Mouse (Mus musculus) left cerebral cortex, adult 9 months (tissue): ENCODE measurements around the gene Frat1.
"Not testable (repeated sequence)": the region's sequence is repeated elsewhere in the genome, so short reads cannot be mapped to it uniquely, and the experiment has no call there.

Experiments used
- DNase-seq, 2 experiments: peaks; one replicate each; pipeline ENCODE4 v3.0.0; 2022; ENCODE audit warnings: low spot score in 2 of 2

Frat1 gene

GRCm38 (mm10) chr19:41842706-41843105, 12.9 kb downstream of the Frat1 start:
- no peak for DNase-seq

- DNase-seq: no peak
Measured at GRCm38 (mm10) chr19:41844345-41844744, 14.6 kb downstream of the Frat1 start.

DNA sequence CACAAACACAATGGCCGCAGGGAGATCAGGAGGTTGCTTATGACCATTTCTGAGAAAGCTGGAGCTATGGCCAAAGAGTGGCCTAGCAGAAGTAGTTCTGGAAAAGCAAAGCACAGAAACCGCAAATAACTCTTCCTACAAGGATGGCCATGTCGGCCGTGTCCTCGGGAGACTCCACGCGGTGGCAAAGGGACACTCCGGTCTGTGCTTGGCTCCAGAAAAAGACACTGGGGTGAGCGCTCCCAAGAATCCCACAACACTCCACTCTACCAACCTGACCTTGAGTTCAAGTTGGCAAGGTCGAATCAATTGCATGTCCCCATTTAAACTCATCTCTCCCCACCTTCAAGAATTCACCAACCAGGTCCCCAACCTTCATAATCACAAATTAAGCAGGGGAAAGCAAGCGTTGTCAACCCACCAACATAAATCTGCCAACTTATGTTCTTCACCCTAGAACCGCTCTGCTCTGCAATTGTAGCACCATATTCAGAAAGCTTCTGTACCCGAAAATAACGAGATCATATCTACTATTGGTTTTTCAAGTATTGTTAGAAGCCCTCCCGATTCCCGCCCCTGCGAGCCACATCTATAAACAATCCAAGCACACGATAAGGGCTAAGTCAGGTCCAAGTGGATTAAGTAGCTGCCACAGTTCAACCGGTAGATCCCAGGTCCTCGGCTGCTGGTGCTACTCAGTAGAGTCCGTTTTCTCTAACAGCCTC, 16.8 kb downstream of the Frat1 start:
- DNase-seq: no peak

- DNase-seq: peak in 1 of 2 experiments; percentile 31
Measured at GRCm38 (mm10) chr19:41847091-41847581, 17.4 kb downstream of the Frat1 start.

- DNase-seq: not testable (repeated sequence)
Measured at GRCm38 (mm10) chr19:41847614-41847991, 17.8 kb downstream of the Frat1 start.

- peak; percentile 55 to 84 for DNase-seq
Measured at GRCm38 (mm10) chr19:41847992-41848851, 18.5 kb downstream of the Frat1 start, which contains the start of gene Frat2. TSS of gene Frat2 (minus strand) at chr19:41848132.

- DNase-seq: no peak
Measured at GRCm38 (mm10) chr19:41850021-41850718, 20.4 kb downstream of the Frat1 start.

DNA sequence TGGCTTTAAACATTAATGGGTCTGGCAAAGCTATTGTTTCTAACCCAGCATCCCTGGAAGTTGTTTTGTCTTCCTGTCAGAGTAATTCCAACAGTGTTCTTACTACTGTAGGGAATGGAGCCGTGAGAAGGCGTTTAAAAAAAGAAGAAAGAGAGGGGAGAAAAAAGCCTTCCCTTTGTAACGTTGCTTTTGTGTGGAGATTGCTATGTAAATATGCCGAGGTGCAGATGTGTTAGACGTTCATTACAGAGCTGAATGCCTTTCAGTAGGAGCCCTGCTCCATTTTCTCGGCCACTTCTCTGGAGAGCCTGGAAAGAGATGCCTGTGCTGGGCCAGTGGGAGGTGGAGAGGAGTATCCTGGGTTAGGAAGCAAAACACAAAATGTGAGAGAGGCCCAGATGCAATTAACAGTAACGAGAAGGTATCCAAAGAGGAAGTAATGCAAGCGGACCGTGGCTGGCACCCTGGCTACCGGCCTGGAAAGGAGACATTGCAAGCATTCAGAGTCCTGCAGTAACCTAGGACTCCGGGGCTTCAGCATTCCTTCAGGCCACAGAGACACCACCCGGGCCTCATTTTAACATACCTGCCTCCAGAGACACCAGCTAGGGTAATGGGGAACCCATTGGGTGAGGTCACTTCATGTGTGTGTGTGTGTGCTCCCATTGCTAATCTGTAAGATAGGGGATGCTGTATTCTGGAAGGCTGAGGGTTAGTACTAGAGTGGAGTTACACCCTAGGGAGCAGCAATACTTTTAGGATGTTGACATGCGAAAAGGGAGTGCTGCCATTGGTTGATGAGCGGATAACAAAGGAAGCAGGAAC, 21.2 kb downstream of the Frat1 start:
- no peak for DNase-seq

- DNase-seq: no peak
Measured at GRCm38 (mm10) chr19:41852423-41852822, 22.7 kb downstream of the Frat1 start.

- DNase-seq: no peak
Measured at GRCm38 (mm10) chr19:41857086-41857762, 27.5 kb downstream of the Frat1 start.

DNA sequence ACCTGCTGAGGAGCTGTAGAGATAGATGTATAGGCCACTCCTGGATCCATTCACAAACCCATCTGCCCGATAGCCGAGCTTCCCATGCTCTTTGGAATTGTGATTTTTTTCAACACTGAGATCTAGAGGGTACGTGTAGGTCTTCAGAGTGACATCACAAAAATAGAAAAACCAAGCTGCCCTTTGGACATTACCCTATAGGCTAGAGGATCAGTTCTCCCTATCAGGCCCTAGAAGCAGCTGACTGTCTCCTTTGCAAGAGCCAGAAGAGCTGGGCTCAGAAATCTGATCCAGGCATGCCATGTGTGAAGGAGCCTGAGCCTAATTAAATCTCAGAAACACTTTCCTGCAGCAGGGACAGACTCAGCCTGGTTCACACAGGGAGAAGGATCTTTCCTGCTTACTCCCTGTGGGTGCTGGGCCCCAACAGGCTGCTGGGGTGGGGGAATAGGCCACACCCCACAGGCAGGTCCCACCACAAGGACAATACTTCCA, 28.1 kb downstream of the Frat1 start:
- DNase-seq: no peak

GRCm38 (mm10) chr19:41866707-41867106, 36.9 kb downstream of the Frat1 start:
- DNase-seq: no peak

- peak in 1 of 2 experiments; percentile 58 for DNase-seq
Measured at GRCm38 (mm10) chr19:41869296-41869695, 39.5 kb downstream of the Frat1 start.

DNA sequence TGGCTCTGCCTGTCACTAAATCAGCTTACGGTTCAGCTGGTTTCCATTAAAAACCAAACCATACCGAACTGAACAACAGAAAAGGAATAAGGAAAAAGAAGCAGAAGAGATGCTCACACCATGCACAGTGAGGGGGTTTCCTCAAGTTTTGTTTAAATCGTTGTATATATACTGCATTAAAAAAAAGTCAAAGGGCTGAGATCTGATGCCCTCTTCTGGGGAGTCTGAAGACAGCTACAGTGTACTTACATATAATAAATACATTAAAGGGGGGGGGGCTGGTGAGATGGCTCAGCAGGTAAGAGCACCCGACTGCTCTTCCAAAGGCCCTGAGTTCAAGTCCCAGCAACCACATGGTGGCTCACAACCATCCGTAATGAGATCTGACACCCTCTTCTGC, 40.2 kb downstream of the Frat1 start:
- not testable (repeated sequence) for DNase-seq

DNA sequence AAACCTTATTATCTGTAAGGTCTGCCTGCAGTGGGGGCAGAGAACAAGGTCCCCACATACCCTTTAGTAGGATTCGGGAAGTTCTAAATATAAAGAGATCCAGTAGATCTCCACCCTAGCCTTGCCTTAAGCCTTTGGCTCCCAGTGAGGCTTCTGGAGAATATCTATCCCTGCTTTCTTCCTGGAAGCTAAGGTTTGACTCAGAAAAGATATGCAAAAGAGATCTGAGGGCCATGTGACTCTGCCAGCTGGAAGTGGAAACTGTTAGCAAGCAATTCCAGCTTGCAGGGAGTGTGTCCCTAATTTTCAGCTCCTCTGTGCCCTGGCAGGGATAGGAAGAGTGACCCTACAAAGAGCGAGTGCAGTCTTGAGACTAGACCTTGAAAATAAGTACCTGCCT, 42.5 kb downstream of the Frat1 start:
- DNase-seq: peak in 1 of 2 experiments; percentile 38

DNA sequence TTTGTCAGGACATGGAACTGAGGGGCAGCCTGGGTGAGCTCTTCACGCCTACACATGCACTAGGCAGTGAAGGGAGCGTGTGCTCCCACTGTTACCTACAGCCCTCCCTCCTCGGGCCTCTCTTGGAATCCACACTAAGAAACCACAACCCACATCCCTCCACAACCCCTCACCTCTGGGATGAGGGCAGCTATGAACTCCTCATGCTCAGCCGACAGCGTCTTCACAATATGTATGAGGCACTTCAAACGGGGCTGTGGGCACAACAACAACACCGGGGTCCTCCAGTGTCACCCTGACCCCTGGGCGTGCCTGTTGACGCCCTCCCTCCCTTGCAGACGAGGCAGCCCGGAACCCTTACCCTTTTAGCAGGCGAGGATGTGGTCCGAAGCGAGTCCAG, 44.6 kb downstream of the Frat1 start:
- DNase-seq: no peak

GRCm38 (mm10) chr19:41881842-41882241, 52.1 kb downstream of the Frat1 start:
- no peak for DNase-seq
